Mouse (Mus musculus) CD4-positive helper T cell, adult 2 months (primary cell): ENCODE results near the gene B430305J03Rik.

Experiments used
- DNase-seq: peaks from one replicate; pipeline ENCODE4 v3.0.0-alpha.2; 2012; ENCODE audit warnings: low read depth, missing footprints, low spot score

Gene B430305J03Rik

GRCm38 (mm10) chr3:61365779-61366373 lies at the start of gene B430305J03Rik:
Gene B430305J03Rik, minus strand, starts transcription at chr3:61365951.
- peak; percentile 63 for DNase-seq

GRCm38 (mm10) chr3:61409683-61410082 lies 43.9 kb upstream of the B430305J03Rik start:
- peak; percentile 83 for DNase-seq

GRCm38 (mm10) chr3:61406921-61407320 lies 41.2 kb upstream of the B430305J03Rik start:
- peak; percentile 44 for DNase-seq

- no peak for DNase-seq
These were observed 35.2 kb upstream of the B430305J03Rik start for GRCm38 (mm10) chr3:61400823-61401387.

- DNase-seq, result no peak
These were observed 31.0 kb upstream of the B430305J03Rik start for GRCm38 (mm10) chr3:61396728-61397127.

- no peak for DNase-seq
These were observed 29.6 kb upstream of the B430305J03Rik start for GRCm38 (mm10) chr3:61395382-61395781.

- DNase-seq, result no peak
These were observed 27.8 kb upstream of the B430305J03Rik start for GRCm38 (mm10) chr3:61393520-61393919.

- no peak for DNase-seq
These were observed 27.1 kb upstream of the B430305J03Rik start for GRCm38 (mm10) chr3:61392881-61393280.

- no peak for DNase-seq
These were observed 25.8 kb upstream of the B430305J03Rik start for GRCm38 (mm10) chr3:61391564-61391963.

- no peak for DNase-seq
These were observed 20.6 kb upstream of the B430305J03Rik start for GRCm38 (mm10) chr3:61386368-61386767.

GRCm38 (mm10) chr3:61376001-61376400 lies 10.2 kb upstream of the B430305J03Rik start:
- no peak for DNase-seq

GRCm38 (mm10) chr3:61368446-61368845 lies 2.7 kb upstream of the B430305J03Rik start:
- DNase-seq, result peak; percentile 42

- DNase-seq, result peak; percentile 54
These were observed 573 bp downstream of the B430305J03Rik start for GRCm38 (mm10) chr3:61364978-61365778.

GRCm38 (mm10) chr3:61364661-61364977 lies 1.1 kb downstream of the B430305J03Rik start:
- DNase-seq, result no peak

- peak; percentile 97 for DNase-seq
These were observed 1.6 kb downstream of the B430305J03Rik start for GRCm38 (mm10) chr3:61363989-61364660.

GRCm38 (mm10) chr3:61363161-61363988 lies 2.4 kb downstream of the B430305J03Rik start:
- DNase-seq, result peak; percentile 96

- DNase-seq, result no peak
These were observed 3.0 kb downstream of the B430305J03Rik start for GRCm38 (mm10) chr3:61362821-61363160.

- no peak for DNase-seq
These were observed 4.4 kb downstream of the B430305J03Rik start, which contains the start of gene Rap2b for GRCm38 (mm10) chr3:61361338-61361737. Gene Rap2b, plus strand, starts transcription at chr3:61361638.

GRCm38 (mm10) chr3:61358756-61359293 lies 6.9 kb downstream of the B430305J03Rik start:
- DNase-seq, result no peak

- DNase-seq, result no peak
These were observed 7.6 kb downstream of the B430305J03Rik start for GRCm38 (mm10) chr3:61358107-61358506.

GRCm38 (mm10) chr3:61355464-61355863 lies 10.3 kb downstream of the B430305J03Rik start:
- no peak for DNase-seq
